Mouse (Mus musculus) neural tube, embryonic 14.5 days (tissue): ENCODE results near the gene Zfp706. TPM values are rescaled to one million over a fixed set of nuclear protein-coding genes. Genes with fewer than 3 reads are reported as not detected.

Experiments used
- ATAC-seq: fragments of 200-750 bp; cut with Nextera tagmentation; 2 replicates; pipeline ENCODE4 v1.8.0; 2017; ENCODE audit warnings: low read depth, mild to moderate bottlenecking, moderate TSS enrichment, moderate library complexity
- H3K27ac ChIP-seq: fragments of 300-500 bp; sonication (generic); 2 replicates; pipeline ENCODE4 v1.5.1; 2014; ENCODE audit warnings: low read depth, mild to moderate bottlenecking, control low read depth, low read length, moderate library complexity, mixed read lengths
- H3K27me3 ChIP-seq: fragments of 300-500 bp; sonication (generic); 2 replicates; pipeline ENCODE4 v1.6.1; 2014; ENCODE audit warnings: low read length; ENCODE audit not compliant: control insufficient read depth, insufficient read depth
- H3K36me3 ChIP-seq: fragments of 300-500 bp; sonication (generic); 2 replicates; pipeline ENCODE4 v1.6.1; 2014; ENCODE audit warnings: low read length, mixed read lengths; ENCODE audit not compliant: control insufficient read depth, insufficient read depth
- H3K4me1 ChIP-seq: fragments of 300-500 bp; sonication (generic); 2 replicates; pipeline ENCODE4 v1.6.1; 2014; ENCODE audit warnings: low read length; ENCODE audit not compliant: control insufficient read depth, insufficient read depth
- H3K4me2 ChIP-seq: fragments of 300-500 bp; sonication (generic); 2 replicates; pipeline ENCODE4 v1.6.1; 2014; ENCODE audit warnings: mild to moderate bottlenecking, low read depth, low read length, control low read depth
- H3K4me3 ChIP-seq: fragments of 300-500 bp; sonication (generic); 2 replicates; pipeline ENCODE4 v1.5.1; 2014; ENCODE audit warnings: low read depth, low read length, control low read depth, mixed read lengths
- H3K9ac ChIP-seq: fragments of 300-500 bp; sonication (generic); replicated peaks from 2 replicates; pipeline ENCODE4 v1.6.1; 2014; ENCODE audit warnings: low read depth, mild to moderate bottlenecking, control low read depth, low read length, mixed read lengths
- H3K9me3 ChIP-seq: fragments of 300-500 bp; sonication (generic); 2 replicates; pipeline ENCODE4 v1.6.1; 2016; ENCODE audit warnings: low read length; ENCODE audit not compliant: control insufficient read depth
- WGBS: fragments of 180-500 bp; shearing (Covaris S2); extraction: QIAGEN DNeasy Blood & Tissue Kit; methylation state at CpG from one replicate; pipeline ENCODE4 v1.1.7; 2014; 5-methylcytosine and 5-hydroxymethylcytosine counted together
- polyA plus RNA-seq: library from polyadenylated mRNA; unstranded; fragments of >200 nt; fragmentation: Nextera tagmentation; extraction: Ambion mirVana; gene quantifications from 2 replicates; pipeline ENCODE4 v1.2.1, GENCODE M21; 2014

Gene Zfp706
- 437 and 463 TPM in 2 replicates for polyA plus RNA-seq

GRCm38 (mm10) chr15:37007233-37007958, at the start of gene Zfp706:
Gene Zfp706 (minus strand): TSS chr15:37007773.
- Histone ChIP-seq H3K9me3 (no peaks in the 10 kb centered on the region), H3K4me2 (peak within 1 kb of the TSS; percentile 78), H3K27ac (peak within 1 kb of the TSS; percentile 95), H3K36me3 (peaks cover 6% of the 10 kb centered on the region; the same call in 1 of the 2 replicates), H3K4me3 (peak within 1 kb of the TSS; percentile 95), H3K27me3 (no peaks in the 10 kb centered on the region), H3K4me1 (peaks cover 25% of the 10 kb centered on the region; the same call in 1 of the 2 replicates), H3K9ac (peak within 1 kb of the TSS; percentile 99)
- ATAC-seq, result peak; percentile 100
- under 1% methylated on average over 53 of the region's 79 CpGs for WGBS

- H3K36me3 ChIP-seq, result no peaks in the 10 kb centered on the region
- H3K4me2 ChIP-seq, result no peak overlapping the region
- no peak overlapping the region for H3K4me3 ChIP-seq
- H3K4me1 ChIP-seq, result peaks cover 8% of the 10 kb centered on the region; the same call in 1 of the 2 replicates
- no peaks in the 10 kb centered on the region for H3K27me3 ChIP-seq
- no peak overlapping the region for H3K27ac ChIP-seq
- ATAC-seq, result no peak
- 96% methylated on average over 5 of the region's 5 CpGs for WGBS
- no peak overlapping the region for H3K9ac ChIP-seq
- no peaks in the 10 kb centered on the region for H3K9me3 ChIP-seq
Measured at GRCm38 (mm10) chr15:37054582-37054981, 47.0 kb upstream of the Zfp706 start.

- Histone ChIP-seq H3K27ac (0 out of 2 replicates have a peak overlapping the region, but pooled peaks have one; percentile 2), H3K36me3 (no peaks in the 10 kb centered on the region), H3K9me3 (no peaks in the 10 kb centered on the region), H3K27me3 (no peaks in the 10 kb centered on the region), H3K4me1 (peaks cover 8% of the 10 kb centered on the region; the same call in 1 of the 2 replicates), H3K9ac (no peak overlapping the region), H3K4me3 (no peak overlapping the region), H3K4me2 (no peak overlapping the region)
- peak; percentile 91 for ATAC-seq
- 46% methylated on average over 8 of the region's 8 CpGs for WGBS
Measured at GRCm38 (mm10) chr15:37053085-37053762, 45.7 kb upstream of the Zfp706 start.

- no peaks in the 10 kb centered on the region for H3K27me3 ChIP-seq
- WGBS, result 92% methylated on average over 4 of the region's 4 CpGs
- no peaks in the 10 kb centered on the region for H3K4me1 ChIP-seq
- H3K4me2 ChIP-seq, result no peak overlapping the region
- ATAC-seq, result no peak
- H3K27ac ChIP-seq, result no peak overlapping the region
- no peak overlapping the region for H3K9ac ChIP-seq
- no peaks in the 10 kb centered on the region for H3K36me3 ChIP-seq
- no peak overlapping the region for H3K4me3 ChIP-seq
- H3K9me3 ChIP-seq, result no peaks in the 10 kb centered on the region
Measured at GRCm38 (mm10) chr15:37047403-37047802, 39.8 kb upstream of the Zfp706 start.

GRCm38 (mm10) chr15:37046586-37046985, 39.0 kb upstream of the Zfp706 start:
- Histone ChIP-seq H3K4me3 (no peak overlapping the region), H3K27me3 (no peaks in the 10 kb centered on the region), H3K36me3 (no peaks in the 10 kb centered on the region), H3K9me3 (no peaks in the 10 kb centered on the region), H3K4me2 (no peak overlapping the region), H3K4me1 (no peaks in the 10 kb centered on the region), H3K27ac (no peak overlapping the region), H3K9ac (no peak overlapping the region)
- ATAC-seq, result no peak
- WGBS, result 92% methylated on average over 10 of the region's 10 CpGs

- H3K4me1 ChIP-seq, result no peaks in the 10 kb centered on the region
- H3K9ac ChIP-seq, result no peak overlapping the region
- H3K4me2 ChIP-seq, result no peak overlapping the region
- no peak overlapping the region for H3K4me3 ChIP-seq
- H3K9me3 ChIP-seq, result no peaks in the 10 kb centered on the region
- ATAC-seq, result no peak
- no peaks in the 10 kb centered on the region for H3K27me3 ChIP-seq
- H3K36me3 ChIP-seq, result no peaks in the 10 kb centered on the region
- no peak overlapping the region for H3K27ac ChIP-seq
- whole genome bisulfite sequencing, result 79% methylated on average over 7 of the region's 7 CpGs
Measured at GRCm38 (mm10) chr15:37046131-37046530, 38.6 kb upstream of the Zfp706 start.

- WGBS, result 73% methylated on average over 12 of the region's 12 CpGs
- ATAC-seq, result peak; percentile 48; the same call in 1 of the 2 replicates
Measured at GRCm38 (mm10) chr15:37045456-37045855, 37.9 kb upstream of the Zfp706 start.

GRCm38 (mm10) chr15:37042559-37042958, 35.0 kb upstream of the Zfp706 start:
- Histone ChIP-seq H3K9ac (no peak overlapping the region), H3K9me3 (no peaks in the 10 kb centered on the region), H3K4me1 (no peaks in the 10 kb centered on the region), H3K4me3 (no peak overlapping the region), H3K27me3 (no peaks in the 10 kb centered on the region), H3K36me3 (no peaks in the 10 kb centered on the region), H3K27ac (0 out of 2 replicates have a peak overlapping the region, but pooled peaks have one; percentile 12), H3K4me2 (no peak overlapping the region)
- WGBS, result 47% methylated on average over 5 of the region's 5 CpGs
- ATAC-seq, result peak; percentile 32; the same call in 1 of the 2 replicates

More at GRCm38 (mm10) chr15:37045456-37045855, 37.9 kb upstream of the Zfp706 start:
- Histone ChIP-seq H3K4me2 (no peak overlapping the region), H3K27me3 (no peaks in the 10 kb centered on the region), H3K4me3 (no peak overlapping the region), H3K4me1 (no peaks in the 10 kb centered on the region), H3K9ac (no peak overlapping the region), H3K27ac (no peak overlapping the region), H3K9me3 (no peaks in the 10 kb centered on the region), H3K36me3 (no peaks in the 10 kb centered on the region)

GRCm38 (mm10) chr15:37041214-37041613, 33.6 kb upstream of the Zfp706 start:
- Histone ChIP-seq H3K36me3 (no peaks in the 10 kb centered on the region), H3K9ac (no peak overlapping the region), H3K4me3 (no peak overlapping the region), H3K27me3 (no peaks in the 10 kb centered on the region), H3K4me2 (no peak overlapping the region), H3K9me3 (no peaks in the 10 kb centered on the region), H3K27ac (no peak overlapping the region), H3K4me1 (0 out of 2 replicates have a peak, but pooled peaks cover 2% of the 10 kb centered on the region)
- WGBS, result 87% methylated on average over 5 of the region's 5 CpGs
- no peak for ATAC-seq
